Mouse (Mus musculus) heart, embryonic 10.5 days (tissue): ENCODE results near the gene Sepsecs. TPM values are rescaled to one million over a fixed set of nuclear protein-coding genes. Genes with fewer than 3 reads are reported as not detected.
"Not testable (repeated sequence)": the region's sequence is repeated elsewhere in the genome, so short reads cannot be mapped to it uniquely, and the experiment has no call there.

Source experiments
- DNase-seq: peaks from one replicate; pipeline ENCODE4 v3.0.0-alpha.2; 2017; ENCODE audit warnings: low spot score
- H3K27ac ChIP-seq: fragments of 300-500 bp; sonication (generic); 2 replicates; pipeline ENCODE4 v1.5.1; 2016; ENCODE audit warnings: mild to moderate bottlenecking
- H3K27me3 ChIP-seq: fragments of 300-500 bp; sonication (generic); 2 replicates; pipeline ENCODE4 v1.6.1; 2016; ENCODE audit warnings: mild to moderate bottlenecking; ENCODE audit not compliant: poor library complexity, insufficient read depth, severe bottlenecking
- H3K36me3 ChIP-seq: fragments of 300-500 bp; sonication (generic); 2 replicates; pipeline ENCODE4 v1.6.1; 2016; ENCODE audit warnings: mild to moderate bottlenecking, moderate library complexity
- H3K4me1 ChIP-seq: fragments of 300-500 bp; sonication (generic); 2 replicates; pipeline ENCODE4 v1.6.1; 2016; ENCODE audit warnings: mild to moderate bottlenecking
- H3K4me3 ChIP-seq: fragments of 300-500 bp; sonication (generic); 2 replicates; pipeline ENCODE4 v1.5.1; 2016; ENCODE audit warnings: mild to moderate bottlenecking, moderate library complexity
- H3K9me3 ChIP-seq: fragments of 300-500 bp; sonication (generic); 2 replicates; pipeline ENCODE4 v1.6.1; 2016; ENCODE audit warnings: mild to moderate bottlenecking, moderate library complexity
- WGBS: fragments of 180-500 bp; shearing (Covaris S2); methylation state at CpG from one replicate; pipeline ENCODE4 v1.1.7; 2016; 5-methylcytosine and 5-hydroxymethylcytosine counted together
- polyA plus RNA-seq: library from polyadenylated mRNA; unstranded; fragments of >200 nt; fragmentation: Nextera tagmentation; extraction: Ambion mirVana; gene quantifications from 2 replicates; pipeline ENCODE4 v1.2.1, GENCODE M21; 2016

Gene Sepsecs
- polyA plus RNA-seq, result 7.1 and 8.7 TPM in 2 replicates

DNA sequence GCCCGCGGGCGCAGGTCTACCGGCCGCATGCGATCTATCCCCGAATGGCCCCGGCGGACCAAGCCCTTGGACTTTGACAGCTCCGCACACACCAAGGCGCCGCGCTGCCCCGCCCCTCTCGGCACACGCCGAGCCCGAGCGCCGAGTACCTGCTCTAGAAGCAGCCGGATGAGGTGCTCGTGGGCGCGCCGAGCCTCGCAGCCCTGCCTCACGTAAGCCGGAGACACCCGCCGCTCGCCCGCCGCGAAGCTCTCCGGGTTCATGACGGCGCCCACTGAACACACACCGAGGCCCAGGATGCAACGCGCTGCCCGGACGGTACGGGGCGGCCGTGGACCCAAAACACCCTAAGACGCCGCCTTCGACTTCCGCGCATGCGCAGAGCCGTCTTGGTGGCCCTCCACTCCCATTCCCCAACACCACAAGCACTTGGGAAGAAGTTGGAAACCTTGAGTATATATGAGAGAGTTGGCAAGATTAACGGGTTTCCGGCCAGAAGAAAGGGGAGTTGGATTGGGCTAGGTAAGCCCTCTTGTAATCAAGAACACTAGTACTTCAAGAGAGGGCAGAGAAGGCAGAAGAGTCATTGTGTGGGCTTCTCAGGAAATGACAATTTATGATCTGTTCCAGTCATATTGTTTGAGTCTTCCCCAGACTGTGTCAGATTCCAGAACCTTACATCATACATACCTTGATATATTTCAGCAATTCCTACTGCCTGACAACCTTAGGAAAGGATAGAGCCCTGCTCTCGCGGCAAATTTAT, at the start of gene Sepsecs:
Gene Sepsecs, minus strand, starts transcription at position 283 of the 766 bp plus-strand sequence.
- WGBS, result 4% methylated on average over 56 of the region's 56 CpGs
- DNase-seq, result peak; percentile 96
- Histone ChIP-seq H3K27ac (peak within 1 kb of the TSS; percentile 89), H3K27me3 (peaks cover 4% of the 10 kb centered on the region; the same call in 1 of the 2 replicates), H3K36me3 (peaks cover 7% of the 10 kb centered on the region; the same call in 1 of the 2 replicates), H3K4me3 (peak within 1 kb of the TSS; percentile 93), H3K9me3 (no peaks in the 10 kb centered on the region), H3K4me1 (peaks cover 6% of the 10 kb centered on the region; the same call in 1 of the 2 replicates)

DNA sequence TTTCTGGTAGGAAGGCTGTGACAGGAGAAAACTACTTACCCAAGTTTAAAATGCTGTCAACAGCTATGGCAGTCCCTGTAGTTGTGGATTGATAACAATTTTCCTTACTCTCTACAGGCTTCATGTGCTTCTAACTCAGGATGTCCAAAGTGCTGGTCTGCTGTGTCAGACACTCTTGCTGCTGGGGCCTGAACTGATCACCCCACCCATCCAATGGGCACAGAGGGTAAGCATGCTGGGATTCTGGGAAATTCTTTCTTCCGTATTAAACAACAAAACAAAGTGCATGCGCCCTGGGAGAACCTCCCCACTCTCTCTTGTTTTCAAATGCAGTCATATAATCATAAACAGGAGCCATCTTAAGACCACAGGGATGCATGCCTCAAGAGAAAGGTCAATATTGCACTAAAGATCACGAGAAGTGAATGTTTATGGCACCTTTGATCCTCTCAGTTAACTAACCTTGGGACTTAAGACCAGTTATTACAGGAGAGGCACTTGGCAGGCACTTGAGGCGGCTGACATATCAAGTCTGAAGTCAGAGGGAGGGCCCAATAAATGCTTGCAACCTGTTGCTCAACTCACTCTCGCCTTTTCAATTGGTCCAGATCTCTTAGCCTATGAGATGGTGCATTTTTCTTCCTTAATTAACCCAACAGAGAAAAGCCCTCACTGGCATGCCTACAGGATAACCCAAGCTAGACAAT, 47.4 kb upstream of the Sepsecs start:
- no peak for DNase-seq
- Histone ChIP-seq H3K4me3 (no peak overlapping the region), H3K36me3 (no peaks in the 10 kb centered on the region), H3K9me3 (no peaks in the 10 kb centered on the region), H3K27ac (no peak overlapping the region), H3K27me3 (no peaks in the 10 kb centered on the region), H3K4me1 (no peaks in the 10 kb centered on the region)
- 83% methylated on average over 5 of the region's 5 CpGs for WGBS

DNA sequence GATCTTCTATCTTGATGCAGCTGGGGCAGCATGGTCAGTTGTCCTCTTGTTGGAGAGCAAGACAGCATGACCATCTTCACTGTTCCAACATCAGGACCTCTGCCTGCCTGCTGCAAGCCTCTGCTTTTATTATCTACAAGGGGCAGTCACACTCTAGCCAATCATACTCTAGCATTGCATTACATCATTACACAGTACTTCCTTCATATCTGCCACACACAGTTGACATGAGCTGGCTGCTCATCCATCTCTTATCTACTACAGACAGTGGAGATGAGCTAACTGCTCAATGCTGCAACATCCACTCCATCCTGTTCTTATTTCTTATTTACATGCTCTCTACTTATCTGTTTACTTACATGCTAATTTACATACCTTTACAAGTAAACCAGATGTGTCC, 43.2 kb upstream of the Sepsecs start:
- no peaks in the 10 kb centered on the region for H3K27me3 ChIP-seq
- no peak overlapping the region for H3K27ac ChIP-seq
- no peak for DNase-seq
- no peak overlapping the region for H3K4me3 ChIP-seq
- H3K9me3 ChIP-seq, result no peaks in the 10 kb centered on the region
- no peaks in the 10 kb centered on the region for H3K4me1 ChIP-seq
- no peaks in the 10 kb centered on the region for H3K36me3 ChIP-seq

DNA sequence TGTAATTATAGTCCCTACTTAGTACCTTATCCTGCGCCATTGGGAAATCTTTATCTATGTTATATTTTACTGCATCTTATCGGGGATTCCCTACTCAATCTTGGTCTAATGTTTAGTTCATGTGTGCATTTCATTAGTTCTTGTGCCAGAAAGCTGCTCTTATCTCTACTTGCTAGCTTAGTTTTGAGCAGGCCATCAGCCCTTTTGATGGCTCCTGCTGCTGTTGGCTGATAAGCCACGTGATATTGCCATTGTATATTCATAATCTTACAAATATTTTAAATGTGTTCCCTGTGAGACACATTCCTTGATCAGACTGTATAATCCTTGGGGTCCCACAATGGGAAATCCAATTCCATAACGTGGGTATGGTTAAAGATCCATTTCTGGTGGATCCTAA, 35.1 kb upstream of the Sepsecs start:
- Histone ChIP-seq H3K27me3 (no peaks in the 10 kb centered on the region), H3K36me3 (no peaks in the 10 kb centered on the region), H3K27ac (no peak overlapping the region), H3K4me3 (no peak overlapping the region), H3K4me1 (no peaks in the 10 kb centered on the region), H3K9me3 (no peaks in the 10 kb centered on the region)
- WGBS, result 68% methylated on average over 4 of the region's 4 CpGs
- no peak for DNase-seq

DNA sequence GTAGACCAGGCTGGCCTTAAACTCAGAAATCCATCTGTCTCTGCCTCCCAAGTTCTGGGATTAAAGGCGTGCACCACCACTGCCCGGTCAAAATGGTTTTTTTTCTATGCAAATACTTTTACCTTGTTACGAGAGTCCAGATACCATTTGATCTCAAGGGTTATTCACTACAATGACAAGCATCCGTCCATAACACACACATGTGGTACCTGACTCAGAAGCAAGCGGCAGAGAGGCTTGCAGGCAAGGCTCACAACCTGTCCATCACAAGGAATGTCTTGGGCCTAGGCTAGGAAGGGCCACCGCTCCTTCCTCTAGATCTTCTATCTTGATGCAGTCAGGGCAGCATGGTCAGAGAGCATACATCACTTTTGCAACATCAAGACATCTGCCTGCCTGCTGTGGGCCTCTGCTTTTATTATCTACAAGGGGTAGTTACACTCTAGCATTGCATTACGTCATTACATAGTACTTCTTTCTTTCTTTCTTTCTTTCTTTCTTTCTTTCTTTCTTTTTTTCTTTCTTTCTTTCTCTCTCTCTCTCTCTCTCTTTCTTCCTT, 28.5 kb upstream of the Sepsecs start:
- not testable (repeated sequence) for H3K27me3 ChIP-seq, DNase-seq, H3K4me1 ChIP-seq, H3K27ac ChIP-seq, H3K9me3 ChIP-seq, H3K36me3 ChIP-seq, H3K4me3 ChIP-seq
- WGBS, result 82% methylated on average over 7 of the region's 7 CpGs

DNA sequence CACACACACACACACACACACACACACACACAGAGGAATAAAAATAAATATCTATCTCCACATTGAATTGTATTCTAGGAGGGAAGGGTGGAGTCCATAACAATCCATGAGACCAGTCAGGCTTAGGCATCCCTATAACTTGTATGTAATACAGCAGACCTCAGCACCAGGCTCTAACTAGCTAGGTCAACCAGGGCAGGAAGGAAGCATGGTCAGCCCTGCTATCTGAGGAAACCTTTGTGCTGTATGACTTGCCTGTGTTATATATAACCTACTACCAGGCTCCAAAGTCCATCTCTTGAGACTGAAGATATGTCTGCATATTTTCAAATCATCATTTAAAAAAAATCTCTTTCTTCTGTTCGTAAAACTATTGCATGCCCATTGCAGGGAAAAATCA, 27.8 kb upstream of the Sepsecs start:
- Histone ChIP-seq H3K9me3 (no peaks in the 10 kb centered on the region), H3K36me3 (no peaks in the 10 kb centered on the region), H3K27ac (no peak overlapping the region), H3K4me3 (no peak overlapping the region), H3K27me3 (no peaks in the 10 kb centered on the region), H3K4me1 (no peaks in the 10 kb centered on the region)
- DNase-seq, result no peak
- WGBS, result 65% methylated on average over 1 of the region's 1 CpGs

DNA sequence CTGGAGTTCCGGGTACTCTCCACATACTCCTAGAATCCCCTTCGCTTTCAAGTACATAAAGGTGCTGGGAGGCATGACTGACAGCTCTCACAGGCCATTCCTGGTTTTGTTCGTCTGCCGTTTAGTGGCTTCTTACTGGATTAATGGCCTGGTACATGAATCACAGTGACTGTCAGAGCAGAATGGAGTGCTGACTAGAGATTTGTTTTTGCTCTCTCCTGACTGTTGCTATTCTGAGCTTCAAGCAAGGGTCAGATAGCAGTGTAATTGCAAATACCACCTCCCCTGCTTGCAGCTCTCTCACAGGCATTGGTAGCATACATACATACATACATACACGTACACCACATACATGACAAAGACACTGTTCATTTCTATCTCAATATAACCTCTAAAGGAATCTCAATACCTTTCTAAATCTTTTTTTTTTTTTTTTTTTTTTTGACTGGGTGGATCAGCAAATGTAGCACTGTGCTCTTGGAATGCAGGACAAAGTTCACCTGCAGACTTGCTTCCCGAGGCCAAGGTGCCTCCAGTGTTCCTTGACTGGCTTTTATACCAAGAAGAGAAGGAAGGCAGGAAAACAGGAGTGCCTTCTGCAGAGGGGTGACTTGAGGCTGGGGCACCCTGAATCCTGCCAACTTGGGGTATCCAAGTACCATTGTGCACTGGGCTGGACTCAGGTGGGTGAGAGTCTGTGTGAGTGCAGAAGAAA, 18.4 kb upstream of the Sepsecs start:
- Histone ChIP-seq H3K27me3 (no peaks in the 10 kb centered on the region), H3K4me1 (peaks cover 7% of the 10 kb centered on the region; the same call in 1 of the 2 replicates), H3K27ac (peak overlapping the region; percentile 56; the same call in 1 of the 2 replicates), H3K4me3 (no peak overlapping the region), H3K9me3 (no peaks in the 10 kb centered on the region), H3K36me3 (no peaks in the 10 kb centered on the region)
- no peak for DNase-seq
- WGBS, result 50% methylated on average over 6 of the region's 6 CpGs

DNA sequence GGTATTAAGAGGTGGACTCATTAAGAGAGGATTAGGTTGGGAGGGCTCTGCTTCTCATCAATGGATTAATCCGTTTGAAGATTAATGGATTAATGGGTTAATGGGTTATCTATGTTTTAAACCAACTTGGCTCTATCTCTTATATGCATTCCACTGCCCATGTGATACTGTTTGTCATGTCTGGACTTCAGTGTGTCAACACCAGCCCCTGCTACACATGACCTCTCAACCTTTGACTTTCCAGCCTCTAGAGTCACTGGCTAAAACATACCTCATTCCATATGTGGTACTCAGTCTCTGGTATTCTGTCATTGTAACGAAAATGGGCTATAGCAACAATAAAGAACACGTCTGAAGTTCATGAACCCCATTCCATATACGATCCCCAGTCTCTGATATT, 11.6 kb upstream of the Sepsecs start:
- Histone ChIP-seq H3K9me3 (no peaks in the 10 kb centered on the region), H3K4me3 (no peak overlapping the region), H3K4me1 (no peaks in the 10 kb centered on the region), H3K27ac (no peak overlapping the region), H3K27me3 (no peaks in the 10 kb centered on the region), H3K36me3 (no peaks in the 10 kb centered on the region)
- no peak for DNase-seq
- whole genome bisulfite sequencing, result 67% methylated on average over 4 of the region's 4 CpGs

DNA sequence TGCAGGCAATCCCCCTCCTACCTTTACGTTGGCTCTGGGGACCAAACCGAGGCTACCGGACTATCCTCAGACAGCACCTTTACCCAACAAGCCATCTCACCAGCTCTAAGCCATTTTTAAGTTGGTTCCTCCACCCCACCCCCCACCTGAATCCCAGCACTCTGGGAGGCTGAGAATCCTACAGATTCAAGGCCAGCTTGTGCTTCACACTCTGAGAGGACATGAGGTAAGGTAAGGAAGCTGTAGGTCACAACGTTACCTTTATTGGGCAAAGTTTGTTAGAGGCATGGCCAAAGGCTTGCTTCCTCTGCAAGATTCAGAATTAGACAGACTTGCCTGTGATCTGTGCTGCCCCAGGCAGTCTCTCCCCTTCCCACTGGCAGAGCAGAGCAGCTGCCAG, 10.7 kb upstream of the Sepsecs start:
- Histone ChIP-seq H3K36me3 (no peaks in the 10 kb centered on the region), H3K27me3 (no peaks in the 10 kb centered on the region), H3K27ac (no peak overlapping the region), H3K4me1 (no peaks in the 10 kb centered on the region), H3K9me3 (no peaks in the 10 kb centered on the region), H3K4me3 (no peak overlapping the region)
- DNase-seq, result no peak
- WGBS, result 65% methylated on average over 4 of the region's 4 CpGs

DNA sequence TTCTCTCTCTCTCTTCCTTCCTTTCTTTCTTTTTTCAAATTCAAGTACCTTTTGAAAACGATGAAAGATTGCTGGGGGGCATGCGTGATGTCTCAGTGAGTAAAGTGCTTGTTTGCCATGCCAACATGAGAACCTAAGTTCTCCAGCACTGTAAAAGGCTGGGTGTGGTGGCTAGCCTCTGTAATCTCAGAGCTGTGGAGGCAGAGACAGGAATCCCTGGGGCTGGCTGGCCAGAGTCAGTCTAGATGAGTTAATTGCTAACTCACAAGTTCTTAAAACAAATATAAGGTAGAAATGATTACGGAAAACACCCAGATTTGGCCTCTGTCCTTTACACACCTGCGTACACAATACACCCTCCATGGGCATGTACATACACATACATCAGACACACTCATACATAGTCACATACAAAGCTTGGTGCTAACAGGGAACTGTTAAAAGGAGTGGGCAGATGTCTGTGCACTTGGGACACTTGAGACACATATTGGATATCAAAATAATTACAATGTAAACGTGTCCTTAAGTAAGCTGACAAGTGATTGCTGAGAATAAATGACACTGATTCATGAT, 9.1 kb upstream of the Sepsecs start:
- Histone ChIP-seq H3K9me3 (no peaks in the 10 kb centered on the region), H3K4me1 (no peaks in the 10 kb centered on the region), H3K36me3 (no peaks in the 10 kb centered on the region), H3K27ac (no peak overlapping the region), H3K4me3 (no peak overlapping the region), H3K27me3 (no peaks in the 10 kb centered on the region)
- 79% methylated on average over 5 of the region's 5 CpGs for WGBS
- no peak for DNase-seq

DNA sequence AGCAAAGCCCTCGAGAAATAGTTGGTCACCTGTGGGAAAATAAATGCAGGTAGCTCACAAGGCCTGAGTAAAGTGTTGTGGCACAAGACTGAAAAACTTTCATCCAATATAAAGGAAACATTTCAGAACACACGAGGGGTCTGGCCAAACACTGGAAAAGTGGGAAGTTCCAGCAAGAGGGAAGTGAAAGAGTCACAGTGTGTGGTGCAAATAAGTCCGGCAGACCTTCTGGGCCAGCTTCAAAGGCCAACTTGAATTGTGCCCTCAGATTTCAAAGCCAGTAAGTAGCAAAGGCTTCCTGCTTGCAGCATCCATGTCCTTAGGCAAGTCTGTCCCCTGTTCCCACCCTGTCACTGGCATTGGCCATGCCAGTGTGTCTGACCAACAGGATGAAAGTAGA, 7.6 kb upstream of the Sepsecs start:
- H3K27me3 ChIP-seq, result no peaks in the 10 kb centered on the region
- 69% methylated on average over 3 of the region's 3 CpGs for WGBS
- no peaks in the 10 kb centered on the region for H3K36me3 ChIP-seq
- no peak for DNase-seq
- H3K4me1 ChIP-seq, result no peaks in the 10 kb centered on the region
- no peak overlapping the region for H3K27ac ChIP-seq
- no peaks in the 10 kb centered on the region for H3K9me3 ChIP-seq
- H3K4me3 ChIP-seq, result no peak overlapping the region

DNA sequence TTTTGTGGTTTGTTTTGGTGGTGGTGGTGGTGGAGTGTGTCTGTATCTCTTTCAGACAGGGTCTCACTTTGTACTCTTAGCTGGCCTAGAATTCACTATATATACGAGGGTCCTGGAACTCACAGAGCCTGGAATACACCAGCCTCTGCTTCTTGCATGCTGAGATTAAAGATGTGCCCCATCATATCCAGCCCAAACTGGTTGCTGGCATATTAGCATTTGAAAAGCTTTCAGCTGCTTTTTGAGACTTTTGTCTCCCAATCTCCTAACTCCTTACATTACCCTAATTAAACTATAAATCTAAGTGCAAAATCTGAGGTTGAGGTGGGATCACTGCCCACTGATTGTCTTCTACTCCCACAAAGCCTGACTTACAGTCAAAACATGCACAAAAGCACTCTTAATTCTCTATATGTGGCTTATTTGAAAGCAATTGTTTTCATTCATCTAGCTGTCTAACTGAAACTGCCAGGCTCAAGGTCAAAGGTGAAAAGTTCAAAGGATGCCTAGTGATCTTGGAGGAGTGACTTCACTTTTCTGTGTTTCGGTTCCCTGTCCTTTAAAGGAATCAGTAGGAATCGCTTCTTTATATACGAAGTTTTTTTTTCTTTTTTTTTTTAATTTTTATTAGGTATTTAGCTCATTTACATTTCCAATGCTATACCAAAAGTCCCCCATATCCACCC, 5.0 kb upstream of the Sepsecs start:
- Histone ChIP-seq H3K9me3 (no peaks in the 10 kb centered on the region), H3K36me3 (no peaks in the 10 kb centered on the region), H3K4me1 (no peaks in the 10 kb centered on the region), H3K27ac (no peak overlapping the region), H3K27me3 (peaks cover 4% of the 10 kb centered on the region; the same call in 1 of the 2 replicates), H3K4me3 (no peak overlapping the region)
- DNase-seq, result no peak
- 79% methylated on average over 4 of the region's 4 CpGs for WGBS
